Mouse (Mus musculus): Measurements from ENCODE around the gene Gucy2e.

GRCm38 (mm10) chr11:69268100-69268499 lies 31.3 kb upstream of the Gucy2e start:
- TF ChIP-seq CTCF (IDR thresholded peaks at IDR 0.05; ENCODE audit: insufficient read depth, low read length) (no peak), POLR2A (IDR thresholded peaks at IDR 0.05; ENCODE audit: borderline replicate concordance, extremely low read depth, low read depth, low read length) (no peak)
